Mouse (Mus musculus) testis, adult 2 months (tissue): Measurements from ENCODE around the gene Foxp1.

Experiments
- CTCF ChIP-seq: fragments of 200-500 bp; IDR thresholded peaks from 2 replicates; pipeline ENCODE4 v1.5.1; 2012; ENCODE audit warnings: low read depth, mild to moderate bottlenecking, inconsistent platforms, low read length, moderate library complexity; ENCODE audit not compliant: control insufficient read depth, insufficient read depth, insufficient replicate concordance
- POLR2A ChIP-seq: fragments of 200-500 bp; IDR thresholded peaks from 2 replicates; pipeline ENCODE4 v1.6.1; 2012; ENCODE audit warnings: low read depth, mild to moderate bottlenecking, inconsistent platforms, low read length, moderate library complexity; ENCODE audit not compliant: control insufficient read depth

DNA sequence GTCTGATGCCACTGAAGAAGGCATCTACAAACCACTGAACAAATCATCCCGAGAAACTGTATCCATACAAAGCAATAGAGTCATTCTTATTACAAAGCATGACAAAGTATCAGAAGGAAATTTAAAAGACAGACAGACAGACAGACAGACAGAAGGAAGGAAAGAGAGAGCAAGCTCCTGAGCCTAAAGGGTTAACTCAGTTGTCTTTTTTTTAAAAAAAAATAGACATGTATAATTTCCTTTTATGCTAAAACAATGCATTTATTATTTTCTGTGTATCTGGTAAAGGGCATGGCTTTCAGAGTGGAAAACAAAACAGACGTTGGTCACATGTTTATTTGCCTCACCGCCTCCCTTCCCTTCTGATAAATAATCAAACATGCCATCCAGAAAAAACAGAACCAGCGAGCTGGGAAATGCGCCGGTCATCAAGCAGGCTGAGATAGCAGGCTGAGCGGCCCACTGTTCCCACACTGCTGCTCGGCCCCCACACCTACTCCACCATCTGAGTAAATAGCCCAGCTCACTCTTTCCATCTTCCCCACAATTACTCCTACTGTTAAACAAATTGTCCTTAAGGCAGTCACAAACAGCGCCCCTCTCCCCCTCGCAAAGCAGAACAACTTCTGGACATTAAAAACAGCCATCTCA lies 428.1 kb downstream of the Foxp1 start:
- TF ChIP-seq CTCF (no peak), POLR2A (no peak)
